Mouse (Mus musculus) limb, embryonic 14.5 days (tissue): ENCODE data around the gene Hagh. TPM values are rescaled to one million over a fixed set of nuclear protein-coding genes. Genes with fewer than 3 reads are reported as not detected.

Source experiments
- ATAC-seq: fragments of 200-750 bp; cut with Nextera tagmentation; 2 replicates; pipeline ENCODE4 v1.8.0; 2017; ENCODE audit warnings: low read depth, moderate number of reproducible peaks, moderate TSS enrichment; ENCODE audit not compliant: low FRiP score
- DNase-seq: peaks from one replicate; pipeline ENCODE4 v3.0.0-alpha.2; 2015; ENCODE audit warnings: low spot score
- H3K27ac ChIP-seq: fragments of 300-500 bp; sonication (generic); replicated peaks from 2 replicates; pipeline ENCODE4 v1.5.1; 2014; ENCODE audit warnings: low read depth, mild to moderate bottlenecking, low read length, moderate library complexity, mixed read lengths
- H3K27me3 ChIP-seq: fragments of 300-500 bp; sonication (generic); 2 replicates; pipeline ENCODE4 v1.6.1; 2014; ENCODE audit warnings: low read length, mixed read lengths; ENCODE audit not compliant: control insufficient read depth, insufficient read depth
- H3K36me3 ChIP-seq: fragments of 300-500 bp; sonication (generic); 2 replicates; pipeline ENCODE4 v1.6.1; 2014; ENCODE audit warnings: mild to moderate bottlenecking, low read length, moderate library complexity, mixed read lengths; ENCODE audit not compliant: control insufficient read depth, insufficient read depth
- H3K4me1 ChIP-seq: fragments of 300-500 bp; sonication (generic); 2 replicates; pipeline ENCODE4 v1.6.1; 2014; ENCODE audit warnings: antibody characterized with exemption, low read length, mixed read lengths; ENCODE audit not compliant: control insufficient read depth, insufficient read depth
- H3K4me2 ChIP-seq: fragments of 300-500 bp; sonication (generic); replicated peaks from 2 replicates; pipeline ENCODE4 v1.6.1; 2014; ENCODE audit warnings: low read depth, mild to moderate bottlenecking, low read length, moderate library complexity; ENCODE audit not compliant: severe bottlenecking
- H3K4me3 ChIP-seq: fragments of 300-500 bp; sonication (generic); replicated peaks from 2 replicates; pipeline ENCODE4 v1.5.1; 2014; ENCODE audit warnings: low read length
- H3K9ac ChIP-seq: fragments of 300-500 bp; sonication (generic); 2 replicates; pipeline ENCODE4 v1.6.1; 2014; ENCODE audit warnings: mild to moderate bottlenecking, low read depth, low read length, moderate library complexity; ENCODE audit not compliant: severe bottlenecking
- H3K9me3 ChIP-seq: fragments of 300-500 bp; sonication (generic); 2 replicates; pipeline ENCODE4 v1.6.1; 2016; ENCODE audit warnings: low read length; ENCODE audit not compliant: control insufficient read depth
- POLR2A ChIP-seq: fragments of 200-500 bp; IDR thresholded peaks from 2 replicates; pipeline ENCODE4 v1.8.0; 2012; ENCODE audit warnings: inconsistent platforms, mild to moderate bottlenecking, moderate library complexity, borderline replicate concordance; ENCODE audit not compliant: insufficient read depth, insufficient read length; ENCODE audit errors: extremely low read depth
- WGBS: fragments of 180-500 bp; shearing (Covaris S2); extraction: QIAGEN DNeasy Blood & Tissue Kit; methylation state at CpG from one replicate; pipeline ENCODE4 v1.1.7; 2014; 5-methylcytosine and 5-hydroxymethylcytosine counted together
- polyA plus RNA-seq, 2 experiments: library from polyadenylated mRNA; depleted of rRNA in 1 of 2; stranded (reverse) in 1 of 2; unstranded in 1 of 2; fragments of >200 nt; fragmentation: Nextera tagmentation in 1 of 2; extraction: Ambion mirVana in 1 of 2; gene quantifications; 2 replicates each; pipeline versions ENCODE4 v1.2.1 to v1.2.3; 2012 to 2014

The Hagh gene
- polyA plus RNA-seq, 2 experiments: 25.7 to 35.4 TPM

- Histone ChIP-seq H3K9me3 (no peaks in the 10 kb centered on the region), H3K4me3 (peak within 1 kb of the TSS; percentile 66), H3K36me3 (peaks cover 13% of the 10 kb centered on the region), H3K4me2 (peak within 1 kb of the TSS; percentile 95), H3K27me3 (no peaks in the 10 kb centered on the region), H3K9ac (peak within 1 kb of the TSS; percentile 66), H3K4me1 (peaks cover 11% of the 10 kb centered on the region), H3K27ac (peak within 1 kb of the TSS; percentile 81)
- TF ChIP-seq POLR2A: 0 out of 2 replicates have a peak, but pooled peaks have one; percentile 44
- peak; percentile 100 for ATAC-seq
- DNase-seq: peak; percentile 99
- under 1% methylated on average over 49 of the region's 58 CpGs for WGBS
Observed at GRCm38 (mm10) chr17:24850065-24850772, 10.3 kb downstream of the Hagh start, which contains the start of gene Fahd1. Gene Fahd1, minus strand, starts transcription at chr17:24850364.

- Histone ChIP-seq H3K4me1 (peaks cover 11% of the 10 kb centered on the region), H3K4me3 (peak overlapping the region; percentile 66), H3K27me3 (no peaks in the 10 kb centered on the region), H3K9ac (peak overlapping the region; percentile 66), H3K9me3 (no peaks in the 10 kb centered on the region), H3K36me3 (peaks cover 13% of the 10 kb centered on the region), H3K4me2 (peak overlapping the region; percentile 95), H3K27ac (no peak overlapping the region)
- TF ChIP-seq POLR2A: no peak
- ATAC-seq (no peak), DNase-seq (no peak)
- WGBS: 2% methylated on average over 19 of the region's 20 CpGs
Observed at GRCm38 (mm10) chr17:24850773-24851127, 10.8 kb downstream of the Hagh start.

GRCm38 (mm10) chr17:24851381-24852125, 11.6 kb downstream of the Hagh start:
- ATAC-seq (no peak), DNase-seq (no peak)
- Histone ChIP-seq H3K9me3 (no peaks in the 10 kb centered on the region), H3K4me3 (peak overlapping the region; percentile 66), H3K27me3 (no peaks in the 10 kb centered on the region), H3K36me3 (peaks cover 16% of the 10 kb centered on the region), H3K27ac (no peak overlapping the region), H3K4me2 (peak overlapping the region; percentile 95), H3K4me1 (peaks cover 11% of the 10 kb centered on the region), H3K9ac (no peak overlapping the region)
- WGBS: 77% methylated on average over 10 of the region's 10 CpGs
- TF ChIP-seq POLR2A: no peak

- H3K27ac ChIP-seq: no peak overlapping the region
- H3K27me3 ChIP-seq: no peaks in the 10 kb centered on the region
- H3K36me3 ChIP-seq: peaks cover 22% of the 10 kb centered on the region
- no peak overlapping the region for H3K4me2 ChIP-seq
- H3K4me1 ChIP-seq: peaks cover 4% of the 10 kb centered on the region
- WGBS: 75% methylated on average over 3 of the region's 3 CpGs
- H3K9me3 ChIP-seq: no peaks in the 10 kb centered on the region
- no peak for DNase-seq
- H3K4me3 ChIP-seq: no peak overlapping the region
- no peak for ATAC-seq
- TF ChIP-seq POLR2A: no peak
- H3K9ac ChIP-seq: no peak overlapping the region
Observed at GRCm38 (mm10) chr17:24855838-24856464, 16.0 kb downstream of the Hagh start.

- no peak overlapping the region for H3K4me3 ChIP-seq
- H3K27me3 ChIP-seq: no peaks in the 10 kb centered on the region
- WGBS: 86% methylated on average over 13 of the region's 13 CpGs
- ATAC-seq (no peak), DNase-seq (no peak)
- H3K4me1 ChIP-seq: no peaks in the 10 kb centered on the region
- H3K4me2 ChIP-seq: no peak overlapping the region
- H3K9ac ChIP-seq: no peak overlapping the region
- no peaks in the 10 kb centered on the region for H3K9me3 ChIP-seq
- TF ChIP-seq POLR2A: no peak
- no peak overlapping the region for H3K27ac ChIP-seq
- H3K36me3 ChIP-seq: peaks cover 28% of the 10 kb centered on the region
Observed at GRCm38 (mm10) chr17:24856589-24856988, 16.6 kb downstream of the Hagh start.
